Mouse (Mus musculus) kidney, postnatal 4 days (tissue): ENCODE data around the gene Zfp950.
"Not testable (repeated sequence)": the region's sequence is repeated elsewhere in the genome, so short reads cannot be mapped to it uniquely, and the experiment has no call there.

Experiments used
- DNase-seq, 2 experiments: peaks; one replicate each; pipeline ENCODE4 v3.0.0; 2021; ENCODE audit warnings: mixed read lengths in 2 of 2

The Zfp950 gene

GRCm38 (mm10) chr19:61140342-61141206 lies at the start of gene Zfp950:
Gene Zfp950, minus strand, starts transcription at chr19:61140840.
- DNase-seq: peak; percentile 77 to 88

- DNase-seq: not testable (repeated sequence)
Observed at GRCm38 (mm10) chr19:61183590-61183989, 43.0 kb upstream of the Zfp950 start, which contains the start of gene Gm6020. Gene Gm6020, plus strand, starts transcription at chr19:61183890.

GRCm38 (mm10) chr19:61175756-61176324 lies 35.2 kb upstream of the Zfp950 start, which contains the start of gene Gm7102:
Gene Gm7102, minus strand, starts transcription at chr19:61176309.
- DNase-seq: peak; percentile 9 to 38

GRCm38 (mm10) chr19:61151701-61152420 lies 11.2 kb upstream of the Zfp950 start:
- DNase-seq: peak; percentile 24 to 38

- DNase-seq: peak; percentile 37 to 54
Observed at GRCm38 (mm10) chr19:61151372-61151700, 10.7 kb upstream of the Zfp950 start.

- DNase-seq: no peak
Observed at GRCm38 (mm10) chr19:61141299-61141698, 659 bp upstream of the Zfp950 start.

- no peak for DNase-seq
Observed at GRCm38 (mm10) chr19:61138655-61139054, 2.0 kb downstream of the Zfp950 start.

- DNase-seq: no peak
Observed at GRCm38 (mm10) chr19:61131096-61131495, 9.5 kb downstream of the Zfp950 start.

GRCm38 (mm10) chr19:61110184-61110583 lies 30.5 kb downstream of the Zfp950 start:
- DNase-seq: peak; percentile 28 to 43

- no peak for DNase-seq
Observed at GRCm38 (mm10) chr19:61097764-61098163, 42.9 kb downstream of the Zfp950 start.

GRCm38 (mm10) chr19:61096776-61097175 lies 43.9 kb downstream of the Zfp950 start:
- no peak for DNase-seq

GRCm38 (mm10) chr19:61090541-61090940 lies 50.1 kb downstream of the Zfp950 start:
- no peak for DNase-seq

GRCm38 (mm10) chr19:61089001-61089400 lies 51.6 kb downstream of the Zfp950 start:
- DNase-seq: no peak

GRCm38 (mm10) chr19:61087781-61088180 lies 52.9 kb downstream of the Zfp950 start:
- DNase-seq: no peak

GRCm38 (mm10) chr19:61085217-61085616 lies 55.4 kb downstream of the Zfp950 start:
- DNase-seq: no peak

GRCm38 (mm10) chr19:61084149-61084940 lies 56.3 kb downstream of the Zfp950 start:
- DNase-seq: peak; percentile 93

- no peak for DNase-seq
Observed at GRCm38 (mm10) chr19:61083006-61083405, 57.6 kb downstream of the Zfp950 start.

GRCm38 (mm10) chr19:61080251-61080749 lies 60.3 kb downstream of the Zfp950 start:
- no peak for DNase-seq

GRCm38 (mm10) chr19:61078622-61079021 lies 62.0 kb downstream of the Zfp950 start:
- no peak for DNase-seq

- peak in 1 of 2 experiments; percentile 22 for DNase-seq
Observed at GRCm38 (mm10) chr19:61065011-61065410, 75.6 kb downstream of the Zfp950 start.

- DNase-seq: peak; percentile 23 to 33
Observed at GRCm38 (mm10) chr19:61064386-61064785, 76.3 kb downstream of the Zfp950 start.

GRCm38 (mm10) chr19:61057581-61057980 lies 83.1 kb downstream of the Zfp950 start:
- peak; percentile 72 to 74 for DNase-seq
